Mouse (Mus musculus): ENCODE results near the gene Gm5485.

- TF ChIP-seq CTCF (IDR thresholded peaks at IDR 0.05; ENCODE audit: low read depth) (no peak), EP300 (IDR thresholded peaks at IDR 0.05; ENCODE audit: low read depth) (no peak)
Measured at GRCm38 (mm10) chr16:48409580-48409979, 2.6 kb downstream of the Gm5485 start.

Measured in liver, postnatal 0 days (tissue).